Mouse (Mus musculus) right cerebral cortex, postnatal 14 days (tissue): ENCODE data around the gene B3gnt4.
"Not testable (repeated sequence)": the region's sequence is repeated elsewhere in the genome, so short reads cannot be mapped to it uniquely, and the experiment has no call there.

ENCODE experiments used
- DNase-seq: peaks from one replicate; pipeline ENCODE4 v3.0.0; 2022

The B3gnt4 gene

GRCm38 (mm10) chr5:123510160-123510559 lies at the start of gene B3gnt4:
TSS of gene B3gnt4 (plus strand) at chr5:123510460.
- no peak for DNase-seq

GRCm38 (mm10) chr5:123461420-123461819 lies 48.8 kb upstream of the B3gnt4 start:
- DNase-seq: no peak

- DNase-seq: no peak
These were observed 45.6 kb upstream of the B3gnt4 start for GRCm38 (mm10) chr5:123464638-123465037.

DNA sequence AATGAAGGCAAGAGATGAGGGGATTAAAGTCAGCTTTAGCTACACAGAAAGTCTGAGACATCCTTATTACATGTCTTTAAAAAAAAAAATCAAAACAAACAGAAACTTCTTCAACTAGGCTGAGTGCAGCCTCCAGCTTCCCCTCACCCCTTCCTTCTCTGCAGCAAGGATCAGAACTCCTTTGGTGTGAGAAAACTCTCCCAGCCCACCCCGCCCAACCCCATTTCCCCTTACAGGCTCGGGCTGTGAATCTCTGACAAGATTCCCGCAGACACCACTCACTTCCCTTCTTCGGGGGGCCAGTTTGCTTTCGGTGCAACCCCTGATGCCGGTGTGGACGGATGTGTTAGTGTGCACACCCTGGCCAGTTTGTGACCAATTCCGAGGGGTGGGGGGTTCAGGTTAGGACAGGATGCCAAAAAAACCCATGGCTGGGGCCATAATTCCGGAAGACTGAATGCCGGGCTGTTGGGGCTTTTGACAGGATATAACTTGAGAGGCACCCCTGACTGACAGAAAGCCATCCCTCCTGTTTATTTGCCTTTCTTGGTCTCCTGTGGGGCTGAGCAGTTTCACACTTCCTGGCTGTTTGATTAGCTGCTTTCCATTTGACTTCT lies 39.4 kb upstream of the B3gnt4 start:
- no peak for DNase-seq

DNA sequence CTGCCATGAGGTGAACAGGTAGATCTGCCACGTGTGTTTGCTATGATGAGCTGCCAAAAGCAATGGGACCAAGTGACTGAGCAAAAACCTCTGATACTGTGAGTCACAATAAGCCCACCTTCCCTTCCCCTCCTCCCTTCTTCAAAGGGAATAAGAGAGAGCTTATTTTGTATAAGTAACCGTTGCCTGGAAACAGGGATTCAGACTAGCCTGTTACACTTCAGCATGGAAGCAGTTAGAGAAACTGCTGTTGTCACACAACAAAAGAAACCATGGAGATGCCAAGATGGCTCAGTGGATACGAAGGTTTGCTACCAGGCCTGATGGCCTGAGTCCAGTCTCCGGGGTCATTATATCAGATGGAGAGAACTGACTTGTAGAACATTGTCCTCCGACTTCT lies 36.4 kb upstream of the B3gnt4 start:
- DNase-seq: no peak

DNA sequence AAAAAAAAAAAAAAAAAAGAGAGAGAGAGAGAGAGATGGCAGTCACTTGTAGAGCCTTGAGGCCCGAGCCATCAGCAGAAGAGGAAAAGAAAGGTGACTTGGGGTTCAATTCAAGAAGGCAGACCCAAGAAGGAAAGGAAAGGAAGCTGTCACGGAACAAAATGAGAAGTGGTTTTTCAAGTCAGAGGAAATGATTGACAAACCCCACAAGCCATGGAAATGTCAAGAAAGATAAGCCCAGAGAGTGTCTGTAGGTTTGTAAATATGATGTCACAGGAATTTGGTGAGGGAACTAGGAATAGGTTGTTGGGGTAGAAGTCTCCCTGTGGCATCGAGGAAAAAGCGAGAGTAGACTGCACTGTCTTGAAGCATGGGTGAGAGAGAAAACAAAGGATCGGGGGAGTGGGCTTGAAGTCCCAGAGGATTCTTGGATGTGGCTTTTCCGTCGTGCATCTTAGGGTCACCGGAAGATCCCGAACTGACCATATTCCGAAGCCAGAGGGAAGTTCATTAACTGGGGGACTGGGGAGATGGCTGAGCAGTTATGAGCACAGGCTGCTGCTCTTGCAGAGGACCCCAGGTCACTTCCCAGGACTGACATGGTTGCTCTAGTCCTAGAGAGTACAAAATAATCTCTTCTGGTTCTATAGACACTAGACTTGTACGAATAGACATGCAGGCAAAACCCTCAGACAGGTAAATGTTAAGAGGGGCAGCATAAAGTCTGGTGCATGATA lies 22.4 kb upstream of the B3gnt4 start:
- DNase-seq: no peak

GRCm38 (mm10) chr5:123489112-123489785 lies 21.0 kb upstream of the B3gnt4 start, which contains the start of the genes Lrrc43 and Il31:
TSS of gene Lrrc43 (plus strand) at chr5:123489305.
TSS of gene Il31 (minus strand) at chr5:123489489.
- no peak for DNase-seq

DNA sequence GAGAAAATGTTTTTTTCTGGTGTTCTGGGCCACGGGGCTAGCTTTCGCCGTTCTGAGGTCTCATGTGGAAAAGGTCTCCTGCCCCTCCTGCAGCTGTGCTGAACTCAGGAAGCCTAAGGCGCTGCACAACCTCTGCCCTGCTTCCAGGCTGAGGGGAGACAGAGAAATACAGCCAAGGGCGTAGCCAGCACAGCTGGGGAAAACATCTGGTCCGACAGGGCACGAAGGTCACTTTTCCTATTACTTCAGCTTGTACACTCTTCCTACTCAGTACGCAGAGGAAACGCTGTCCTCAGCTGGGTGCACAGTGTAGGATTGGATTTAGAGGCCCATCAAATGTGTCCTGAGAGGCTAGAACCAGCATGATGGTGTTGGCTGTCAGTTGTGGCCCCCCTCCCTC lies 20.3 kb upstream of the B3gnt4 start:
- DNase-seq: no peak

DNA sequence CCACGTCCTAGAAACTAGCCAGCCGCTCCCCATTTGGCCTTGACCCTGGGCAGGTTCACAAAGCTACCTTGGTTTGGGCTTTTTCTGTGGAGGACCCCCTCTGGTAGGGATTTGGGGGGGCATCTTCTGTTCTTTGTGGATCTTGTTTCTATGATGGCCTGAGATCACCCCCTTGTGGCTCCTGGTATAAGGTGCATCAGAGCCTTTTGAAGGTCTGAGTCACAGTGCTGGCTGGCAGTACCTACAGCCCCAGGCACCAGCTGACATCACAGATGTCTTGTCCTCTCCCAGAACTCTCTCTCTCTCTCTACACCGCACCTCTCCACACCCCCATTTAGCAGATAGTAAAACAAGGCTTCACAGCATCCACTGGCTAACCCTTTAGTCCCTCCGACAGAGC lies 10.5 kb upstream of the B3gnt4 start:
- DNase-seq: no peak

- DNase-seq: no peak
These were observed 8.3 kb upstream of the B3gnt4 start for GRCm38 (mm10) chr5:123501973-123502372.

DNA sequence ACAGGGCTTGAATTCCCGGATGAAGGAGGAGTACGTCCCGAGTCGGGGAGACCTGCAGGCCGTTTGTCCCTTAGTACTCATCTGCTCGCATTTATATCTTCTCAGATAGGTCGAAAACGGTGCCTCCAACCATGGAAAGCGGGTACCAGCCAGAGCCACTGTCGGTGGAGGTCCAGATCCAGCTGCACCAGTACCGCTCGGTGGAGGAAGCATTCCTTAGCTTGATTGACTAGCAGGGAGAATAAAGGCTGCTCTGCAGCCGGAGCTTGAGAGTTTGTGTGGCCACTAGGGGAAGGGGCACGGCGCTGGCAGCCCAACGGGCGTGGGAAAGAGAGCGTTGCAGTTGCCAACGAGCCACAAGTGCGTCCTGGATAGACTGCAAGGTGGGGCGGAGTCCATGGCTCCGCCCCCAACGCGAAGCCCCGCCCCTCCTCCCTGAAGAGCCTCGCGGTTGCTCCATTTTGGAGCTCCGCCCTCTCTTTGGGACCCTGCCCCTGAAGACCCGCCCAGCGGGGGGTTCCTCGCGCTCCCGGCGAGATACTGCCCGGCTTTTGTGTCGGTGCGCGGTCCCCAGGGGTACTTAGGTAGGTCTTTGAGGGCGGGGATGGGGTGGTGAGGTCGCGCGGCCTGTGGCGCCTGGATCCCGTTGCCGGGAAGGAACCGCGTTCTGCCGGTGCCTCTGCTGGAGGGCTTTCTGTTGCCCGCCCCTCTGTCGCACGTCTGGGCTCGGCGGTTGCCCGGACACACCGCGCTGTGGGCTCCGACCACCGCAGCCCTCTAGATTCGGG lies 2.1 kb upstream of the B3gnt4 start:
- peak; percentile 81 for DNase-seq

- DNase-seq: no peak
These were observed 1.3 kb upstream of the B3gnt4 start for GRCm38 (mm10) chr5:123508921-123509320.

DNA sequence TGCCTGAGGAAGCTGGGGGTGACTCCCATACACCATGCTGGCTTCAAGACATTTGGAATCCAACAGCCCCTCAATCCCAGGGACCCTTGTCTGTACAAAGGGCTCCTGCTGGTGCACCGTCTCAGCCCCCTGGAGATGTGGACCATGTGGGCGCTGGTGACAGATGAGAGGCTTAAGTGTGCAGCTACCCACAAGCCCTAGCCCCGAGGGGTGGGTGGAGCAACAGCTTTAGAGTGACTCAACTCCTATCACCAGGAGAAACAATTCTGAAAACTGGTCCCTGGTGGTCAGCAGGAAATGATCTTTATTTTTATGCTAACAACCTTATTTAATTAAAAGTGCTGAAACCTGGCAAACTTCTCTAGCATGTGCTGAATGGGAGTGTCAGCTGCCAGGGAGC lies 1.2 kb downstream of the B3gnt4 start:
- not testable (repeated sequence) for DNase-seq

- no peak for DNase-seq
These were observed 1.8 kb downstream of the B3gnt4 start for GRCm38 (mm10) chr5:123512102-123512501.

DNA sequence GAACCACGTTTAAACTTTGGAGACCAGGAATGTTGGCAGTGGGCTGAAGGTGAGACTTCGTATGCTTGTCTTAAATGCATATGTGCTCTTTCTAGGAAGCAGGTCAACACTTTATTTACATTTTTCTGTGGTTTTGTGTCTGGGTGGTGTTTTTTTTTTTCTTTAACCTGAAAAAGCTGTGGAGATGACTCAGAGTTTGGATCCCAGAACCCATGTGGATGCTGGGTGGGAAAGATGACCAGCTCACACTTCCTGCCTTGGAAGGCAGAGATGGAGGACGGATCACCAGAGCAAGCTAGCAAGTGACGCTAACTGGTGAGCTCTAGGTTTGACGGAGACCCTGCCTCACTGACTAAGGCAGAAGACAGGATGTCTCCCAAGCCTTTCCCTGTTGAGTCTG lies 4.6 kb downstream of the B3gnt4 start:
- DNase-seq: no peak

DNA sequence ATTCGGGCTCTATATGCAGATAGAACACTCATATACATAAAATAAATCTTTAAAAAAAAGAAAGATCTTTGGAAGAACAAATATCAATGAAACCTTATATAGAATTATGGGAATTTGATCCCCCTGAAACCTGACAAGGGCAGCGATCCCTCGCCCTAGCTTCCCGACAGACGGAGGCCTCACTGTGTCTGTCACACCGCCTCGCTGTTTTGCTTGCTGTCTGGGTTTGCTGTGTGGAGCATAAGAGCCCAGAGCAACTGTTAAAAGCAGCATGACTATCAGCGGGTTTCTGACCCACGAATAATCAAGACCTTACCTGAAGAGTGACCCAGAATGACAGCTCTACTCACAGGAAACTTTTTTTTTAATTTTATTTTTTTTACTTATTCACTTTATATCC lies 10.4 kb downstream of the B3gnt4 start:
- DNase-seq: no peak

- DNase-seq: no peak
These were observed 11.4 kb downstream of the B3gnt4 start for GRCm38 (mm10) chr5:123521621-123522020.

DNA sequence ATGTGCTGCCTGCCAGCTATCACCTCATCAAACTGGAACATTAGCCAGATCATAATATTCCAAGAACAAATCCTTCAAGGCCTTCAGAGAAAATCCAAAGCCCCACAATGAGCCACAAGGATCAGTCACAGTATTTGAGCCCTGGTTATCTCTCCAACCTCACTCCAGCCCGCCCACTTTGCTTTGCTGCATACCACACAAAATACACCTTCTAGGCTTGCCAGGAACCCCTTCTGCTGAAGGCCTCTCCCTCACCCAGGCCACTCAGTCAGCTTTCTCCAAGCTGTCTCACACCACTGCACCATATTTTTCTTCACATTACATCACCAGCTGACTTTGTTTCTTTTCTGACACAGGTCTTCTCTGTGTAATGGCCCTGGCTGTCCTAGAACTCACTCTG lies 11.9 kb downstream of the B3gnt4 start:
- DNase-seq: no peak

DNA sequence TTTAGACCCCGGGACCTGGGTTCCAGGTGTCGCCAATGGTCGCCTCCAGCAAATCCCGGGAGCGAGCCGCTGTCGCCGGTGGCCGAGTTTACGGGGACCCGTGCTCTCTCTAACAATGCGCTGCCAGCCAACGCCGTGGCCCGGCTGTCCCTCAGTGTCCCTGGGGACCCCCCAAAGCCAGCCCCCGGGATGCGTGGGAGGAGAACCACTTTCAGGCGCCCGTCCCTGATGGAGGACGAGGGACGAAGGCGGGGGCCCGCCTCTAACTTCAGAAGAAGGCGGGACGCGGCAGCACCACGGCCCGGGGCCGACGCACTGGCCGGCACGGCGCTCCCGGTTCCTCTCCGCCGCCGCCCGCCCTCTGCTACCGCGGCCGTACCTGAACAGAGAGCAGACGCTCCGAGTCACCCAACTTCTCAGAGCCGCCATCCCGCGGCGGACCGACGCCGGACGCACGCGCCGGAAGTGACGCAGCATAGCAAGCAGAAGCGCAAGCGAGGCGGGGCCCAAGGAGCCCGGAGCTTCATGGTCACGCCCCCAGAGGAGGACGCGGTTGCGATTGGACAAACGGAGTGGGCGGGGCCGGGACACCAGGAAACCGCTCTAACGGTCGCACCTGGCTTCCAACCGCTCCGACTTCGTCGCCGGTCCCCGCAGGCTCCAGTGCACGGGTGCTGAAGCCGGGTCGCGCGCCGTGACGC lies 13.6 kb downstream of the B3gnt4 start, which contains the start of gene Diablo:
Gene Diablo, minus strand, starts transcription at position 485 of the 701 bp plus-strand sequence.
- DNase-seq: peak; percentile 99

DNA sequence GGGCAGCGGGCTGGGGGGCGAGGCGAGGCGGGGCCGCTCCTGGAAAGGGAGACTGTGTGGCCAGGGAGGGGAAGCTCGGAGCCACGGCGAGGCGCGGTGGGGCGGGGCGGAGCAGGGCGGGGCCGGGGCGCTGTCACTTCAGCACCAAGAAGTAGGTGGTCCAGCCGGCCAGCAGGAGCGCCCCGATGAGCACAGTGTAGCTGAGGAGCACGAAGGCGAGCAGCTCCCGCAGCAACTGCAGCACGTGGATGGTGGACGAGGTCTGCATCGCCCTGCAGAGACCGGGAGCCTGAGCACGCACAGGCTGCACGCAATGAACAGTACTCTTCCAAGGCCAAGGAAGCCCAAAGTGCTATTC lies 14.1 kb downstream of the B3gnt4 start:
- no peak for DNase-seq

DNA sequence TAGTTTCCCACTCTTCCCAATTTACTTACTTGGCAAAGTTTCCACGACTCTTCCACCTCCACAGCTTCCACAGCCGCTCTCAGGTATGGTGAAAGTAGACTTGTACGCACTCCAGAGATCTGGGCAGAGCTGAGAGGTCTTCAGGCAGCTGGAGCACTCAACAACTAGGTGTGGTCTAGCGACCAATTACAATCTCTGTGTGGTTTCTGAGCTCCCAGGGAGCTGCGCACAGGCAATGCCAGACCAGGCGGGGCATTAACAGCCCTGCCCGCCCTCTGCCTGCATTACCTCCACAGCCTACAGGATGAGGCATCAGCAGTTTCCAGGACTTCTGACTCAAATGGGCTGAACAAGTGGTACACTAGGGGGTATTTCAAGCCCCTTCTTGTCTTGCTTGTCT lies 15.0 kb downstream of the B3gnt4 start, which contains the start of gene Gm49027:
Gene Gm49027, minus strand, starts transcription at position 208 of the 400 bp plus-strand sequence.
- no peak for DNase-seq

- DNase-seq: no peak
These were observed 15.7 kb downstream of the B3gnt4 start for GRCm38 (mm10) chr5:123525916-123526495.
